Mouse (Mus musculus): ENCODE data around the gene Sumo3.

GRCm38 (mm10) chr10:77608589-77608988 is 2.7 kb downstream of the Sumo3 start:
- TF ChIP-seq CTCF (IDR thresholded peaks at IDR 0.05; ENCODE audit: low read depth) (no peak), EP300 (IDR thresholded peaks at IDR 0.05; ENCODE audit: low read depth) (no peak)
